Mouse (Mus musculus) liver, embryonic 15.5 days (tissue): ENCODE results near the gene Rabep1. TPM values are rescaled to one million over a fixed set of nuclear protein-coding genes. Genes with fewer than 3 reads are reported as not detected.
A peak's percentile ranks its signal among the peaks of the same experiment; 100 is the strongest.
"Not testable (repeated sequence)": the region's sequence is repeated elsewhere in the genome, so short reads cannot be mapped to it uniquely, and the experiment has no call there.

ENCODE experiments used
- ATAC-seq: fragments of 200-750 bp; cut with Nextera tagmentation; 2 replicates; pipeline ENCODE4 v1.8.0; 2017; ENCODE audit warnings: moderate number of reproducible peaks, mild to moderate bottlenecking, moderate library complexity; ENCODE audit not compliant: insufficient read depth
- H3K27ac ChIP-seq: fragments of 300-500 bp; sonication (generic); replicated peaks from 2 replicates; pipeline ENCODE4 v1.5.1; 2015; ENCODE audit warnings: mild to moderate bottlenecking, inconsistent platforms
- H3K27me3 ChIP-seq: fragments of 300-500 bp; sonication (generic); 2 replicates; pipeline ENCODE4 v1.6.1; 2015; ENCODE audit warnings: mild to moderate bottlenecking, inconsistent platforms
- H3K36me3 ChIP-seq: fragments of 300-500 bp; sonication (generic); replicated peaks from 2 replicates; pipeline ENCODE4 v1.6.1; 2015; ENCODE audit warnings: moderate library complexity, mild to moderate bottlenecking, inconsistent platforms
- H3K4me1 ChIP-seq: fragments of 300-500 bp; sonication (generic); replicated peaks from 2 replicates; pipeline ENCODE4 v1.6.1; 2015; ENCODE audit warnings: inconsistent platforms
- H3K4me2 ChIP-seq: fragments of 300-500 bp; sonication (generic); 2 replicates; pipeline ENCODE4 v1.6.1; 2015; ENCODE audit warnings: moderate library complexity, mild to moderate bottlenecking, inconsistent platforms
- H3K4me3 ChIP-seq: fragments of 300-500 bp; sonication (generic); replicated peaks from 2 replicates; pipeline ENCODE4 v1.5.1; 2015; ENCODE audit warnings: mild to moderate bottlenecking, inconsistent platforms
- H3K9ac ChIP-seq: fragments of 300-500 bp; sonication (generic); 2 replicates; pipeline ENCODE4 v1.6.1; 2015; ENCODE audit warnings: moderate library complexity, mild to moderate bottlenecking, inconsistent platforms
- H3K9me3 ChIP-seq: fragments of 300-500 bp; sonication (generic); replicated peaks from 2 replicates; pipeline ENCODE4 v1.6.1; 2016; ENCODE audit warnings: inconsistent platforms
- WGBS: fragments of 180-500 bp; shearing (Covaris S2); methylation state at CpG from one replicate; pipeline ENCODE4 v1.1.7; 2015; ENCODE audit warnings: mixed read lengths; ENCODE audit not compliant: insufficient replicate concordance; 5-methylcytosine and 5-hydroxymethylcytosine counted together
- polyA plus RNA-seq: library from polyadenylated mRNA; unstranded; fragments of >200 nt; fragmentation: Nextera tagmentation; extraction: Ambion mirVana; gene quantifications from 2 replicates; pipeline ENCODE4 v1.2.1, GENCODE M21; 2015

Rabep1 gene
- polyA plus RNA-seq, 1 experiment from 2014 or later, result 13.1 TPM

- Histone ChIP-seq H3K4me1 (0 out of 2 replicates have a peak, but pooled peaks cover 7% of the 10 kb centered on the region), H3K9ac (no peak overlapping the region), H3K36me3 (no peaks in the 10 kb centered on the region), H3K27ac (no peak overlapping the region), H3K9me3 (no peaks in the 10 kb centered on the region), H3K4me3 (no peak overlapping the region), H3K27me3 (no peaks in the 10 kb centered on the region), H3K4me2 (no peak overlapping the region)
- WGBS, result 58% methylated on average over 3 of the region's 3 CpGs
- ATAC-seq, result no peak
Observed at GRCm38 (mm10) chr11:70833831-70834230, 10.7 kb upstream of the Rabep1 start.

GRCm38 (mm10) chr11:70835381-70835831 is 9.2 kb upstream of the Rabep1 start:
- no peaks in the 10 kb centered on the region for H3K9me3 ChIP-seq
- H3K4me1 ChIP-seq, result 0 out of 2 replicates have a peak, but pooled peaks cover 7% of the 10 kb centered on the region
- H3K36me3 ChIP-seq, result no peaks in the 10 kb centered on the region
- H3K4me2 ChIP-seq, result no peak overlapping the region
- no peak for ATAC-seq
- WGBS, result 48% methylated on average over 6 of the region's 6 CpGs
- H3K4me3 ChIP-seq, result no peak overlapping the region
- H3K27me3 ChIP-seq, result no peaks in the 10 kb centered on the region
- H3K9ac ChIP-seq, result no peak overlapping the region
- no peak overlapping the region; the same call in 1 of the 2 replicates for H3K27ac ChIP-seq

- no peak for ATAC-seq
- no peaks in the 10 kb centered on the region for H3K27me3 ChIP-seq
- no peak overlapping the region for H3K9ac ChIP-seq
- H3K9me3 ChIP-seq, result no peaks in the 10 kb centered on the region
- H3K4me2 ChIP-seq, result no peak overlapping the region
- 74% methylated on average over 3 of the region's 3 CpGs for WGBS
- no peak overlapping the region for H3K4me3 ChIP-seq
- H3K4me1 ChIP-seq, result 0 out of 2 replicates have a peak, but pooled peaks cover 9% of the 10 kb centered on the region
- no peak overlapping the region for H3K27ac ChIP-seq
- H3K36me3 ChIP-seq, result no peaks in the 10 kb centered on the region
Observed at GRCm38 (mm10) chr11:70837031-70837430, 7.5 kb upstream of the Rabep1 start.

DNA sequence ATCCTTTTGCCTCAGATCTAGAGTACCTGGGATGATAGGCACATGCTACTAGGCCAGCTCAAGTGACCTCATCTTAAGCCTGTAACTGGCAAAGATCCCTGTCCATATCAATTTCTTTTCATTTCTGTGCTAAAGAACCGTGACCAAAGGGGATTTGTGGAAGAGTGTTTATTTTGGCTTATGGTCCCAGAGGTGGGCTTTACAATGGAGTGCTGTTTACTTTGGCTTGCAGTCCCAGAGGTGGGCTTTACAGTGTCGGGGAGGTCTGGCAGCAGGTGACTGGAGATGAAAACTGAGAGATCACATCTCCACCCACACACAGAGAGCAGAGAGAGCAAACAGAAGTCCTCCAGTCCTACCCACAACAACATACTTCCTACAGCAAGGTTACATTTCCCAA is 6.0 kb upstream of the Rabep1 start:
- Histone ChIP-seq H3K9me3 (no peaks in the 10 kb centered on the region), H3K36me3 (no peaks in the 10 kb centered on the region), H3K4me1 (peaks cover 11% of the 10 kb centered on the region), H3K27ac (no peak overlapping the region), H3K4me3 (no peak overlapping the region), H3K4me2 (no peak overlapping the region), H3K9ac (no peak overlapping the region), H3K27me3 (no peaks in the 10 kb centered on the region)
- no peak for ATAC-seq
- 45% methylated on average over 2 of the region's 2 CpGs for WGBS

DNA sequence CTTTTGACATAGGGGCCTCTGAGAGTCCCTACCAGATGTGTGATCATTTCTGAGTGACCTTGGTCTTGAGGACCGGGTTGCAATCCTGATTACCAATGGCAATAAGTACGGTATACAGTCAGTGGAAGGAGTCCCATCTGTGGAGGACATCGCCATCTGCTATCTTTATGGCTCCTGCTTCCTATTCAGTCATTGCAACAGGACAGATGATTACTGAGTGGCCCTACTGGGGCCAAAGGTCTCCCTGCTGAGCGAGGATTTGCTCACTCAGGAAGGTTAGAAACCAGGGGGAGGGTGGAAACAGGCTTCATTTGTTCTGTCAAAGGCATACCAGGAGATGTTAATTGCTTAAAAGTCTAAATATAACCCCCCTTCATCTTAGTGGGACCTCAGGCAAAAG is 1.6 kb upstream of the Rabep1 start:
- H3K4me1 ChIP-seq, result peaks cover 33% of the 10 kb centered on the region
- 32% methylated on average over 4 of the region's 4 CpGs for WGBS
- H3K36me3 ChIP-seq, result no peaks in the 10 kb centered on the region
- no peaks in the 10 kb centered on the region for H3K27me3 ChIP-seq
- H3K9me3 ChIP-seq, result no peaks in the 10 kb centered on the region
- H3K4me2 ChIP-seq, result no peak overlapping the region
- no peak for ATAC-seq
- peak overlapping the region; percentile 19; the same call in 1 of the 2 replicates for H3K27ac ChIP-seq
- H3K9ac ChIP-seq, result no peak overlapping the region
- no peak overlapping the region for H3K4me3 ChIP-seq

DNA sequence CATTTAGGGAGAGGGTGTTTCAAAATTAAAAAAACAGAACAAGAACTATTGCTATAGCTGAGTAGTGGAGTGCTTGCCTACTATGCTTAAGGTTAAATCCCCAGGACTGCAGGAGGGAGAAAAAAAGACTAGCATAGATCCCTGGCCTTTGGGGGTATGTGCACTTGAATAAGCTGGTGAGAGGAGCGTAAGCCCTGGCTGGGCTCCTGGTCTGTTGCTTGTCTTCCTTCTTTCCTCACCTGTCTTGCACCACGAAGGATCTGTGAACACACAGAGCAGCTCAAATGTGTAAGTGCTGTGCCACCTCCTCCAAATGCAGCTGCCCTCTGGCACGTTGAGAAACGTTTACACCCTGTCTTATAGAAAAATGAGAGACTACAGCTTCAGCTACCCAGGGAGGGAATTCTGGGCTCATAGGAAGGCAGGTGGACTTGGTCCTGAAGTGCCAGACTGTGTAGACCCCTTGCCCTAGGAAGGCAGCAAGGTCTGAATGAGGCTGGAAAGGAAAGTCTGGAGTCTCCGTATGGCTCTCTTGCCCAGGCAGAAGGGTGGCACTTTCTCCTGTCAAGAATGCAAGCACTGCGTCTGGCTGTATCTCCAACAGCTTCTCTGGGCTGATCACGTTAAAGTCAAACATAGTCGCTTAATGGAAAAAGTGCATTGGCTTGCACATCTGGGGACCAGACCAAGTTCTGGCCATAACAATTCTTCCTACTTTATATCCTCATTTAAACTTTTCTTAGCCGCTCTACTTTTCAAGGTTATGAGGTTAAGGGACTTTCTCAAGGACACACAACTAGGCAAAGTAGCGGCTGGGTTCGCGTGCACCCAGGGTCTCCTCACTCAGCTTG is 652 bp upstream of the Rabep1 start:
- Histone ChIP-seq H3K9me3 (no peaks in the 10 kb centered on the region), H3K9ac (peak overlapping the region; percentile 88), H3K4me3 (peak overlapping the region; percentile 85), H3K27ac (peak overlapping the region; percentile 29), H3K4me2 (peak overlapping the region; percentile 94), H3K36me3 (no peaks in the 10 kb centered on the region), H3K4me1 (peaks cover 33% of the 10 kb centered on the region), H3K27me3 (no peaks in the 10 kb centered on the region)
- 31% methylated on average over 12 of the region's 12 CpGs for WGBS
- no peak for ATAC-seq

DNA sequence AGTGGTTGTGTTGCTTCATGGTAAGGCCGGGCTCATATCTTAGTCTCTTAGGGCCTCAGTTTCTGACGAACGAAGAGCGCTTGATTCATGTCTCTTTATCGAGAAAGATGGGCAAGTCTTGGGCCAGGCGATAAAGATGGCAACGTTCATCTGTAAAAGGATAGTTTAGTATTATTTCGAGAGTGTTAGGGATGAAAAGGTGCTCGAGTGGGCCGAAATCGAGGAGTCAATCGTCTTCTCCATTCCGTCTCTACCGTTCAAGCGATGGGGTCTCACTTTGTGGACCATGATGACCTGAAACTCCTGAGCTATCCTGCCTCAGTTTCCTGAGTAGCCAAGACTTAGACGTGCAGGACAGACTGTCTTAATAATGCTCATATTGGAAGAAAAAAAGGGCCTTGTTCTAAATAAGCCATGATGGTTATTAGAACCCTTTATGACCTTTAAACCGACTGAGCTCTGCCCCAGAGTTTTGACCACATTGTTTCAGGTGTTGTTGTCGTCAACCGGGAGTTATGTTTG is 940 bp downstream of the Rabep1 start:
- Histone ChIP-seq H3K4me3 (peak overlapping the region; percentile 85), H3K4me2 (peak overlapping the region; percentile 94), H3K9me3 (no peaks in the 10 kb centered on the region), H3K27ac (peak overlapping the region; percentile 80), H3K27me3 (no peaks in the 10 kb centered on the region), H3K4me1 (peaks cover 37% of the 10 kb centered on the region), H3K36me3 (no peaks in the 10 kb centered on the region), H3K9ac (peak overlapping the region; percentile 88)
- 2% methylated on average over 19 of the region's 19 CpGs for WGBS
- no peak for ATAC-seq

GRCm38 (mm10) chr11:70846029-70846428 is 1.5 kb downstream of the Rabep1 start:
- Histone ChIP-seq H3K27ac (peak overlapping the region; percentile 80; the same call in 1 of the 2 replicates), H3K4me2 (peak overlapping the region; percentile 94), H3K9ac (peak overlapping the region; percentile 88; the same call in 1 of the 2 replicates), H3K4me1 (peaks cover 37% of the 10 kb centered on the region), H3K36me3 (no peaks in the 10 kb centered on the region), H3K4me3 (peak overlapping the region; percentile 85), H3K27me3 (no peaks in the 10 kb centered on the region), H3K9me3 (no peaks in the 10 kb centered on the region)
- 11% methylated on average over 2 of the region's 2 CpGs for WGBS
- no peak for ATAC-seq

DNA sequence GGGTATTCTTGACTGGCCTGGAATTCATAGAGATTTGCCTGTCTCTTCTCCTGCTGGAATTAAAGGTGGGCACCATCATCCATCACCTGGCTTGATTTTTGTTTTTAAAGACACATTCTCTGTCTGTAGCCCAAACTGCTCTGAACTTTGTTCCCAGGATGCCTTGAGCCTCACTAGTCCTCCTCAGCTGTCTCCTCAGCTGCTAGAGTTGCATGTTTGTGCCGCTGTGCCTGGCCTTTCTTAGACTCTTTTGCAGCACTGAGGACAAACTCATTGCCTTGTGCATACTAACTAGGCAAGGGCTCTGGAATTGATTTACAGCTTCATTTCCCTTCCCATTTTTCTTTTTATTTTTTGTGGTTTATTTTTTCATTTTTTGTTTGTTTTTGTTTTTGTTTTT is 15.8 kb downstream of the Rabep1 start:
- Histone ChIP-seq H3K4me2 (no peak overlapping the region), H3K4me3 (no peak overlapping the region), H3K9ac (no peak overlapping the region), H3K9me3 (no peaks in the 10 kb centered on the region), H3K36me3 (no peaks in the 10 kb centered on the region), H3K27ac (no peak overlapping the region), H3K4me1 (peaks cover 12% of the 10 kb centered on the region), H3K27me3 (no peaks in the 10 kb centered on the region)
- ATAC-seq, result no peak
- 87% methylated on average over 1 of the region's 1 CpGs for WGBS

DNA sequence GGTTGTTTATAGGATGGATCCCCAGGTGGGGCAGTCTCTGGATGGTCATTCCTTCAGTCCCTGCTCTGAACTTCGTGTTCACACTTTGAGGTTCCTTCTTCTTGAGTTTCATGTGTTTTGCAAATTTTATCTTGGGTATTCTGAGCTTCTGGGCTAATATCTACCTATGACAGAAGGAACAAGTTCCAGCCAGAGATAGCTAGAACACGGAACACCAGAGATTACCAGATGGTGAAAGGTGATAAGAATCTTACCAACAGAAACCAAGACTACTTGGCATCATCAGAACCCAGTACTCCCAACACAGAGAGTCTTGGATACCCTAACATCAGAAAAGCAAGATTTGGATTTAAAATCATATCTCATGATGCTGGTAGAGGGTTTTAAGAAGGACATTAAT is 18.6 kb downstream of the Rabep1 start:
- ATAC-seq, H3K36me3 ChIP-seq, H3K9ac ChIP-seq, H3K4me2 ChIP-seq, H3K9me3 ChIP-seq, H3K27me3 ChIP-seq, H3K4me1 ChIP-seq, H3K27ac ChIP-seq, H3K4me3 ChIP-seq: not testable (repeated sequence)
- 24% methylated on average over 2 of the region's 2 CpGs for WGBS

- H3K4me3 ChIP-seq, result no peak overlapping the region
- H3K9ac ChIP-seq, result no peak overlapping the region
- H3K4me2 ChIP-seq, result no peak overlapping the region
- H3K27me3 ChIP-seq, result no peaks in the 10 kb centered on the region
- no peak overlapping the region for H3K27ac ChIP-seq
- H3K36me3 ChIP-seq, result no peaks in the 10 kb centered on the region
- 68% methylated on average over 2 of the region's 2 CpGs for WGBS
- ATAC-seq, result no peak
- peaks cover 24% of the 10 kb centered on the region for H3K4me1 ChIP-seq
- H3K9me3 ChIP-seq, result no peaks in the 10 kb centered on the region
Observed at GRCm38 (mm10) chr11:70865223-70865622, 20.6 kb downstream of the Rabep1 start.
